Mouse (Mus musculus) forebrain, embryonic 10.5 days (tissue): ENCODE results near the gene Metap1d. TPM values are rescaled to one million over a fixed set of nuclear protein-coding genes. Genes with fewer than 3 reads are reported as not detected.

ENCODE experiments used
- DNase-seq: peaks from one replicate; pipeline ENCODE4 v3.0.0-alpha.2; 2017; ENCODE audit warnings: low spot score; ENCODE audit errors: extremely low spot score
- H3K27ac ChIP-seq: fragments of 300-500 bp; sonication (generic); 2 replicates; pipeline ENCODE4 v1.5.1; 2016; ENCODE audit warnings: mild to moderate bottlenecking
- H3K27me3 ChIP-seq: fragments of 300-500 bp; sonication (generic); 2 replicates; pipeline ENCODE4 v1.6.1; 2016; ENCODE audit warnings: mild to moderate bottlenecking; ENCODE audit not compliant: poor library complexity, severe bottlenecking
- H3K36me3 ChIP-seq: fragments of 300-500 bp; sonication (generic); replicated peaks from 2 replicates; pipeline ENCODE4 v1.6.1; 2016; ENCODE audit warnings: mild to moderate bottlenecking, moderate library complexity
- H3K4me1 ChIP-seq: fragments of 300-500 bp; sonication (generic); 2 replicates; pipeline ENCODE4 v1.6.1; 2016
- H3K4me3 ChIP-seq: fragments of 300-500 bp; sonication (generic); 2 replicates; pipeline ENCODE4 v1.5.1; 2016; ENCODE audit warnings: mild to moderate bottlenecking, moderate library complexity
- H3K9me3 ChIP-seq: fragments of 300-500 bp; sonication (generic); 2 replicates; pipeline ENCODE4 v1.6.1; 2016; ENCODE audit warnings: mild to moderate bottlenecking, moderate library complexity
- WGBS: fragments of 180-500 bp; shearing (Covaris S2); methylation state at CpG from one replicate; pipeline ENCODE4 v1.1.7; 2016; 5-methylcytosine and 5-hydroxymethylcytosine counted together
- polyA plus RNA-seq: library from polyadenylated mRNA; unstranded; fragments of >200 nt; fragmentation: Nextera tagmentation; extraction: Ambion mirVana; gene quantifications from 2 replicates; pipeline ENCODE4 v1.2.1, GENCODE M21; 2016

Metap1d gene
- 26.7 and 27.9 TPM in 2 replicates for polyA plus RNA-seq

- WGBS = under 1% methylated on average over 61 of the region's 61 CpGs
- Histone ChIP-seq H3K4me1 (peaks cover 25% of the 10 kb centered on the region), H3K27me3 (peaks cover 29% of the 10 kb centered on the region), H3K36me3 (no peaks in the 10 kb centered on the region), H3K27ac (peak within 1 kb of the TSS; percentile 87), H3K9me3 (no peaks in the 10 kb centered on the region), H3K4me3 (peak within 1 kb of the TSS; percentile 78)
- DNase-seq = peak; percentile 97
Observed at GRCm38 (mm10) chr2:71453161-71453916, at the start of gene Metap1d. Metap1d (plus strand) TSS chr2:71453276.

DNA sequence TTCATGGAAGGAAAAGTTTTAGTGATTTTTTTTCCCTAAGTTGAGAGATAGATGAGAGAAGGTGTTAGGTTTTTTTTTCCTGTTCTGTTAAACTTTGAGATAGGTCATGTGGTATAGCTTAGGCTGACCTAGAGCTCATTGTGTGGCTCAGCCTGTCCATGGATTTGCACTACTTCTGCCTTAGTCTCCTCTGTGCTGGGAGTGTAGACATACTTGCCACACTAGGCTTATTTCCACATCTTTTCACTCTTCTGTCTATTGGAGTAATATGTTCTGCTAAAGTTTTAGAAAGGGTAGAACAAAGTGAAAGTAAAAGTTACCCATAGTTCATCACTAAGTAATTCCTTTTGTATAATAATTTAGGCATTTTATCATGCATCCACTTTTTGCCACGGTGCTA lies 47.5 kb upstream of the Metap1d start:
- DNase-seq = no peak
- Histone ChIP-seq H3K36me3 (peaks cover 96% of the 10 kb centered on the region), H3K27ac (no peak overlapping the region), H3K9me3 (no peaks in the 10 kb centered on the region), H3K27me3 (no peaks in the 10 kb centered on the region), H3K4me3 (no peak overlapping the region), H3K4me1 (no peaks in the 10 kb centered on the region)
- WGBS = 95% methylated on average over 1 of the region's 1 CpGs

GRCm38 (mm10) chr2:71418760-71419280 lies 34.3 kb upstream of the Metap1d start:
- Histone ChIP-seq H3K9me3 (no peaks in the 10 kb centered on the region), H3K4me3 (no peak overlapping the region), H3K27ac (no peak overlapping the region), H3K36me3 (peaks cover 77% of the 10 kb centered on the region), H3K27me3 (peaks cover 49% of the 10 kb centered on the region), H3K4me1 (peaks cover 41% of the 10 kb centered on the region)
- 32% methylated on average over 3 of the region's 3 CpGs for WGBS
- no peak for DNase-seq

- Histone ChIP-seq H3K27me3 (peaks cover 55% of the 10 kb centered on the region), H3K4me1 (peaks cover 45% of the 10 kb centered on the region), H3K9me3 (no peaks in the 10 kb centered on the region), H3K36me3 (peaks cover 77% of the 10 kb centered on the region), H3K4me3 (no peak overlapping the region), H3K27ac (no peak overlapping the region)
- DNase-seq = no peak
- WGBS = 67% methylated on average over 3 of the region's 3 CpGs
Observed at GRCm38 (mm10) chr2:71419408-71419807, 33.7 kb upstream of the Metap1d start.

GRCm38 (mm10) chr2:71420895-71421425 lies 32.1 kb upstream of the Metap1d start:
- WGBS = 46% methylated on average over 9 of the region's 9 CpGs
- peak; percentile 25 for DNase-seq
- H3K4me1 ChIP-seq = peaks cover 48% of the 10 kb centered on the region
- H3K4me3 ChIP-seq = no peak overlapping the region
- H3K9me3 ChIP-seq = no peaks in the 10 kb centered on the region
- no peak overlapping the region for H3K27ac ChIP-seq
- peaks cover 47% of the 10 kb centered on the region for H3K27me3 ChIP-seq
- H3K36me3 ChIP-seq = peaks cover 75% of the 10 kb centered on the region

GRCm38 (mm10) chr2:71424545-71424944 lies 28.5 kb upstream of the Metap1d start:
- H3K4me1 ChIP-seq = peaks cover 27% of the 10 kb centered on the region
- H3K9me3 ChIP-seq = no peaks in the 10 kb centered on the region
- no peak for DNase-seq
- no peak overlapping the region for H3K27ac ChIP-seq
- no peak overlapping the region for H3K4me3 ChIP-seq
- WGBS = 83% methylated on average over 4 of the region's 4 CpGs
- peaks cover 94% of the 10 kb centered on the region for H3K36me3 ChIP-seq
- peaks cover 32% of the 10 kb centered on the region for H3K27me3 ChIP-seq

- Histone ChIP-seq H3K27ac (no peak overlapping the region), H3K4me1 (no peaks in the 10 kb centered on the region), H3K4me3 (no peak overlapping the region), H3K27me3 (no peaks in the 10 kb centered on the region), H3K36me3 (peaks cover 94% of the 10 kb centered on the region), H3K9me3 (no peaks in the 10 kb centered on the region; the same call in 1 of the 2 replicates)
- WGBS = 95% methylated on average over 3 of the region's 4 CpGs
- DNase-seq = no peak
Observed at GRCm38 (mm10) chr2:71435440-71435839, 17.6 kb upstream of the Metap1d start.

DNA sequence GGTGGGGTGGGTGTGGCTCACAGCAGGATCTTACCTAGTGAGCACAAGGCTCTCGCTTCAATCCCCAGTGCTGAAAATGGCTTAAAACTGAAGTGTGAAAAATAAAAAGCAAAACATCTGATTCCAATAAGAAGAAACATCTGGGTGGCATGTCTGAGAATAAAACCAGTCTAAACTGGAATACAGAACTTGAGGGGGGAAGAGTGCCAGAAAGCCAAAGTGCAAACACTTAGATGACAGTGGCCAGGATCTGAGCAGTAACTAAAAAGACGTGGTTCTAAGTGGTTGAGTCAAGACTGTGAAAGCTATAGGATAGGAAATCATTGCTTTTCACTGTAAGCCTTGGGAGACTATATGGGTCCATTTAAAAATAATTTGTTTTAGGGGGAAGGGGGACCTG lies 9.7 kb upstream of the Metap1d start:
- Histone ChIP-seq H3K4me1 (peaks cover 10% of the 10 kb centered on the region), H3K27ac (no peak overlapping the region), H3K36me3 (peaks cover 39% of the 10 kb centered on the region), H3K27me3 (peaks cover 15% of the 10 kb centered on the region), H3K9me3 (no peaks in the 10 kb centered on the region), H3K4me3 (no peak overlapping the region)
- 46% methylated on average over 2 of the region's 2 CpGs for WGBS
- no peak for DNase-seq

DNA sequence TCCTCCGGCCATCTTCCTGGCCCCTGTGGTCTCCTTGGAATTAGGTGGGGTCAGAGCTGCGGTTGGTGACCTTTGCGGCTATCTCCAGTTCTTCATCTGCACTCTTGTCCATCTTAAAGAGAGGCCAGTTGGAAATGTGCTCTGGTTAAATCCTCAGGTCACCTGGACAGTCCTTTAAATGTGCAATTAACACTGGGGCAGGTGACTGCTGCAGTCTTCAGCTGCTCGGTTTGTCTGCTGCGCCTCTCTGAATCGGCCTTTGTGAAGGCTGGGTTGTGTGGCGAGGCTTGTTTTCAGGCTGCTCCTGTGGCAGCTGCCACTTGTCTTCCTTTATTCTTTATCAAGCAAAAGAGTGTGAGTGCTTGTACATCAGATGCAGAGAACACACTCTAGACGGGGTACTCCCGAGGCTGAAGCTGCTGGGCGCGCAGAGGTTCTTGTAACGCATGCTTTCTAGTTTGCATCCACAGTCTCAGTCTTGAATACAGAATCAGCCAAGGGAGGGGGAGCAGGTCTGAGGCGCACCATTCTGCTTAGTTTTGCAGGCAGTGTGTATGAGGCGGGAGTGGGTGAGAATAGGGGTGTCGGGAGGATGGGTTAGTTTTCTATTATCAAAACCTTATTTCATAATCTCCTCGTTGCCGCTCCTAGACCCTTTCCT lies 7.4 kb upstream of the Metap1d start:
- Histone ChIP-seq H3K27ac (peak overlapping the region; percentile 77), H3K4me1 (peaks cover 10% of the 10 kb centered on the region), H3K36me3 (peaks cover 19% of the 10 kb centered on the region), H3K27me3 (peaks cover 23% of the 10 kb centered on the region), H3K4me3 (no peak overlapping the region), H3K9me3 (no peaks in the 10 kb centered on the region)
- WGBS = 41% methylated on average over 17 of the region's 17 CpGs
- DNase-seq = peak; percentile 30

DNA sequence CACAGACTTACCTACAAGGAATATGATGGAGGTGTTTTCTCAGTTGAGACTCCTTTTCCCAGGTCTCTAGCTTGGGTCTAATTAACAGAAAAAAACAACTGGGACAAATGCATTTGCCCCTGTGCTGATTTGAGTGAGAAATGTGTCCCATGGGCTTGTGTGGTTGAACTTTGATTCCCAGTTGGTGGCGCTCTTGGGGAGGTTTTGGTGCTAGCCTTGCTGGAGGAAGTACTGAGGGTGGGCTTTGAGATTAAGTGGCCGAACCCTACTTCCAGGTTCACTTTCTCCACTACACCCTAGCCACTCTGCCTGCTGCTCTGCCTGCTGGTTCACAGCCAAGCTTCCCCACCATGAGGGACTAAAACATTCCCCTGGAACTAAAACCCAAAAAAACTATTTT lies 3.5 kb upstream of the Metap1d start:
- no peak overlapping the region for H3K27ac ChIP-seq
- DNase-seq = no peak
- peaks cover 27% of the 10 kb centered on the region for H3K4me1 ChIP-seq
- H3K27me3 ChIP-seq = peaks cover 44% of the 10 kb centered on the region
- H3K4me3 ChIP-seq = no peak overlapping the region
- WGBS = 25% methylated on average over 2 of the region's 2 CpGs
- H3K36me3 ChIP-seq = no peaks in the 10 kb centered on the region
- no peaks in the 10 kb centered on the region for H3K9me3 ChIP-seq

DNA sequence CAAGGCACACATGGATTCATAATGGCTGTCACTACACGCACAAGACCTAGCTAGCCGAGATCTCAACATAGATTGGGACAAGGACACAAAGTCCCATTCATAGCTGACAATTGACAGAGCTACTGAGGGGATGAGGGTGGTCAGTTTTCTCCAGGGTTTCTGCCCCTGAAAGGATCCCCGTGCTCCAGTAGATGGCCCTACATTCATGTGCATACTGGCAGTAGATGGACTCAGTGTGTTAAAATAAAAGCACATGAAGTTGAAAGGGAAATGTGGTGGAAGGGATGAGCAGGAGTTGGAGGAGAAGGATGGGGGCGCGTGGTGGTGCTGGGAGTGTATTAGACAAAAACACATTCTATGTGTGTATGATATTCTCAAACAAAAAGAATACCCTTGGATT lies 1.3 kb upstream of the Metap1d start:
- Histone ChIP-seq H3K4me1 (peaks cover 20% of the 10 kb centered on the region), H3K27me3 (peaks cover 32% of the 10 kb centered on the region), H3K9me3 (no peaks in the 10 kb centered on the region), H3K36me3 (no peaks in the 10 kb centered on the region), H3K27ac (no peak overlapping the region), H3K4me3 (no peak overlapping the region)
- WGBS = 56% methylated on average over 5 of the region's 5 CpGs
- DNase-seq = no peak

DNA sequence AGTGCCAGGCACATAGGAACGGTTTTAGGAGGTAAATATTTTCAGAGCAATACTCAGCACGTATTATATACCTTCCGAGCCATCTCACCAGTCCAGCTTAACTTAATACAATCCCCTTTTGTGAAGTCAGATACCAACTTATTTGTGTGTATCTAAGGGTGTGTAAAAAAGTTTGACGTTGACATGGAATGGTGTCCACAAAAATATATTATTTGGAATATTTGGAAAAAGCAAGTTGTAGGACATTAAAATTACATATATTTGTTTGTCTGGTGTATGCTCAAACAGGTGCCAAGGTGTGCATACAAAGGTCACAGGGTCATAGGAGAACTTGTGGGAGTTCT lies 813 bp downstream of the Metap1d start:
- 43% methylated on average over 4 of the region's 4 CpGs for WGBS
- peaks cover 24% of the 10 kb centered on the region for H3K27me3 ChIP-seq
- no peaks in the 10 kb centered on the region for H3K36me3 ChIP-seq
- H3K4me1 ChIP-seq = peaks cover 30% of the 10 kb centered on the region
- peak overlapping the region; percentile 87 for H3K27ac ChIP-seq
- peak overlapping the region; percentile 78 for H3K4me3 ChIP-seq
- DNase-seq = no peak
- H3K9me3 ChIP-seq = no peaks in the 10 kb centered on the region

GRCm38 (mm10) chr2:71458624-71459023 lies 5.5 kb downstream of the Metap1d start:
- H3K27ac ChIP-seq = 0 out of 2 replicates have a peak overlapping the region, but pooled peaks have one; percentile 48
- 52% methylated on average over 13 of the region's 13 CpGs for WGBS
- no peaks in the 10 kb centered on the region for H3K9me3 ChIP-seq

More at GRCm38 (mm10) chr2:71458624-71459023, 5.5 kb downstream of the Metap1d start:
- Histone ChIP-seq H3K27me3 (no peaks in the 10 kb centered on the region; the same call in 1 of the 2 replicates), H3K4me3 (no peak overlapping the region), H3K36me3 (no peaks in the 10 kb centered on the region), H3K4me1 (peaks cover 19% of the 10 kb centered on the region)
- DNase-seq = no peak
